ENCODE assay signal across 1 mouse cellular context in the genomic region with DNA sequence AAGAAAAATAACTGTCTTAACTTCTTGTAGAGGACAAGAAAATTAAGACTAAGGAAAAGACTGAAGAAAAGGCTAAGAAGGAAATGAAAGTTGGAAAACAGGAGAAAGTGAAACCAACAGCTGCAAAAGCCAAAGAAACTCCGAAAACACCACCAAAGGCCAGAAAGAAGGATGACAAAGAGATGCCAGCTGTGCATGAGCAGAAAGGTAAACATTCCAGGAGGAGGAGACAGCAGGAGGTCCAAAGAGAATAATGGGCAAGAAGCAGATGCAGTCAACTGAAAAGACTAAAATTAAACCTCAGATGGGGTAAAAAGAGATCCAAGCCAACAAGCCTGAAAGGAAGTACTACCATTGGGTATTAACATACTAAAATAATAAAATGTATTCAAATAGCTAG.
TF ChIP-seq lines count a peak whose summit lies in the region.

No protein-coding gene starts in this region.

TF ChIP-seq in MEL, 35 proteins besides CTCF, POLR2A, EP300 and RAD21 (continued from another document):
- no peak for TF ChIP-seq MEF2A (IDR thresholded peaks at IDR 0.05; ENCODE audit: extremely low read depth, insufficient replicate concordance, low read depth, low read length, poor library complexity, severe bottlenecking)
- no peak for TF ChIP-seq POLR2AphosphoS2 (IDR thresholded peaks at IDR 0.05; ENCODE audit: low read length)
- no peak for TF ChIP-seq MAX (IDR thresholded peaks at IDR 0.05; ENCODE audit: low read length)
- no peak for TF ChIP-seq MYB (IDR thresholded peaks at IDR 0.05; ENCODE audit: low read depth, low read length)
- no peak for TF ChIP-seq KAT2A (conservative IDR thresholded peaks at IDR 0.05; ENCODE audit: low read depth, low read length)
